Mouse (Mus musculus) hindbrain, embryonic 10.5 days (tissue): ENCODE results near the gene Poc5. TPM values are rescaled to one million over a fixed set of nuclear protein-coding genes. Genes with fewer than 3 reads are reported as not detected.

Experiments used
- DNase-seq: peaks from one replicate; pipeline ENCODE4 v3.0.0-alpha.2; 2017; ENCODE audit warnings: low spot score
- H3K27ac ChIP-seq: fragments of 300-500 bp; sonication (generic); 2 replicates; pipeline ENCODE4 v1.5.1; 2016; ENCODE audit warnings: mild to moderate bottlenecking, moderate library complexity
- H3K27me3 ChIP-seq: fragments of 300-500 bp; sonication (generic); 2 replicates; pipeline ENCODE4 v1.6.1; 2016; ENCODE audit warnings: mild to moderate bottlenecking; ENCODE audit not compliant: poor library complexity, insufficient read depth, severe bottlenecking
- H3K36me3 ChIP-seq: fragments of 300-500 bp; sonication (generic); 2 replicates; pipeline ENCODE4 v1.6.1; 2016; ENCODE audit warnings: mild to moderate bottlenecking, moderate library complexity
- H3K4me1 ChIP-seq: fragments of 300-500 bp; sonication (generic); replicated peaks from 2 replicates; pipeline ENCODE4 v1.6.1; 2016; ENCODE audit warnings: mild to moderate bottlenecking
- H3K4me3 ChIP-seq: fragments of 300-500 bp; sonication (generic); 2 replicates; pipeline ENCODE4 v1.5.1; 2016; ENCODE audit warnings: mild to moderate bottlenecking, moderate library complexity
- H3K9me3 ChIP-seq: fragments of 300-500 bp; sonication (generic); 2 replicates; pipeline ENCODE4 v1.6.1; 2016; ENCODE audit warnings: mild to moderate bottlenecking, moderate library complexity
- WGBS: fragments of 180-500 bp; shearing (Covaris S2); methylation state at CpG from one replicate; pipeline ENCODE4 v1.1.7; 2016; 5-methylcytosine and 5-hydroxymethylcytosine counted together
- polyA plus RNA-seq: library from polyadenylated mRNA; unstranded; fragments of >200 nt; fragmentation: Nextera tagmentation; extraction: Ambion mirVana; gene quantifications from 2 replicates; pipeline ENCODE4 v1.2.1, GENCODE M21; 2016

The Poc5 gene
- polyA plus RNA-seq: 17.3 and 18.8 TPM in 2 replicates

DNA sequence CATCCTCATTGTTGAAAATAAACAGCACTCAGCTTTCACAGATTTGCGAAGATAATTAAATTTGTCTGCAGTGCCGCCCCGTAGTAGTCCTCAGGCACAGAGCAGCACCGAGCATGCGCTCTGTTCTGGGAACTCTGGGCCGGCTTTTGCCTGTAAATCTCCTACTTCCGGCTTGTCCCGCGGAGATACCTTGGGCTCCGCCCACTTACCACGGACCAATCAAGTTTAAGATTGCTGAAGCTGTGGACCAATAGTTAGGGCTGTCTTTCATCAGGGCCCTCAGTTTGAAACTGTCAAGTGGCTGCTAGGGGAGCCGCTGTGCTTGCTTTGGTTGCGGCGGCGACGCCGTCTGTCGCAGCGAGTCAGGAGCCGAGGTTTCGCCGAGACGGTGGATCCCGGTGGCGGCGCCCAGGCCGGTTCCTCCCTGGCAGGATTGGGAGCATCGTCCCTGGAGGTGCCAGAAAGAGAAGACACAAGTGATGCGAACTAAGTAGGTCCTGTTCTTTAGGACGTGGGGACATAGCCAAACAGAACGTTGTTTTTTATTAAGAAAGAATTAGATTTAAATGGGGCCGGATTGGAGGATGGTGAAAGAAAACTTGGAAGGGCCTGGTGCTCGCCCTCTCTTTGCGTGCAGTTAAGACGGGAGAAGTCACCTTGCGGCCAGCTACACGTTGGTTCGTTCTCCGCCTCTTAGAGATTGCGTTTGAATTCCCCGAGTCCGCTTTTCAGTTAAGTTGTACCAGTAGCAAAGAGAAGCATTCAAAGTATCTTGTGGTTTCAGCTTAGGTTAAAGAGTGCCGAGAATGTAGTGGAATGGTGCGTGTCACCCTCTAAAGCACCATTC is at the start of gene Poc5:
Gene Poc5, plus strand, starts transcription at position 253 of the 847 bp plus-strand sequence.
- Histone ChIP-seq H3K36me3 (peaks cover 34% of the 10 kb centered on the region), H3K4me3 (peak within 1 kb of the TSS; percentile 84), H3K27me3 (no peaks in the 10 kb centered on the region), H3K9me3 (no peaks in the 10 kb centered on the region), H3K4me1 (peaks cover 12% of the 10 kb centered on the region), H3K27ac (peak within 1 kb of the TSS; percentile 90)
- WGBS: under 1% methylated on average over 44 of the region's 44 CpGs
- DNase-seq: peak; percentile 100

DNA sequence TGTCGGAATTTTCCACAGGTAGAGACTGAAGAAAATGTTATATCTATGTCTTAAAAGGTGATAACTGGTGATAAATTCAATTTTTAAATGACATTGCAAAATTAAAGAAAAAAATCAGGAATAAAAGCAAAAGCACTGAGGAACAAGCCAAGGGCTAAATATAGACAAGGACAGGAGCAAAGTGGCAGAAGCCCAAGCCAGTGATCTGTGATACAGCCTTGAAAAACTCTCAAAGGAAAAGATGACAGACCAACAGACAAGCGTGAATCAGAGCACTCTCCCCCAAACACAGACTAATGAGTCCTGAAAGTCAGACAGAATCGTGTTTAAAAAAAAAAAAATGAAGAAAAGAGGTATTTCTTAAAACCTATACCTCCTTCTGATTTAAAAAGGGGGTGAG is 46.6 kb upstream of the Poc5 start:
- WGBS: 79% methylated on average over 3 of the region's 3 CpGs
- H3K27me3 ChIP-seq: no peaks in the 10 kb centered on the region
- H3K27ac ChIP-seq: no peak overlapping the region
- H3K4me1 ChIP-seq: no peaks in the 10 kb centered on the region
- H3K4me3 ChIP-seq: no peak overlapping the region
- no peaks in the 10 kb centered on the region for H3K36me3 ChIP-seq
- no peaks in the 10 kb centered on the region for H3K9me3 ChIP-seq
- no peak for DNase-seq

DNA sequence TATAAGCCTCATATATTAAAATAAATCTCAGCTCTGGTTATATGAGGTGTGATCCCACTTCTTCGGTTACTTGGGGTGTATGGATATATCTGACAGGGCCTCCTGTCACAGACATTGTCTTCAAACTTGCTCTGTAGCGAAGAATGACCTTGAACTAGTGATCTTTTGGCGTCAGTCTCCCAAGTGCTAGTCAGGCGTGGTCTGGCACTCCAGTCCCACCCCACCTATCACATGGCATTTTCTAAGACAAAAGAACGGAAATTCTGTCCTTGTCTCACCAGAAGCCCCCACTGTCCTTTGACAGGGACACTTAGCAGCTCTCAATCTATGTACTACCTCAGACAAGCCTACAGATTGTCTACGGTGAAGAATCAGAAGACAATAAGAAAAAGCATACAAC is 43.3 kb upstream of the Poc5 start:
- Histone ChIP-seq H3K4me1 (peaks cover 5% of the 10 kb centered on the region; the same call in 1 of the 2 replicates), H3K9me3 (no peaks in the 10 kb centered on the region), H3K4me3 (no peak overlapping the region), H3K27me3 (no peaks in the 10 kb centered on the region), H3K36me3 (no peaks in the 10 kb centered on the region), H3K27ac (no peak overlapping the region)
- 87% methylated on average over 6 of the region's 6 CpGs for WGBS
- DNase-seq: no peak

DNA sequence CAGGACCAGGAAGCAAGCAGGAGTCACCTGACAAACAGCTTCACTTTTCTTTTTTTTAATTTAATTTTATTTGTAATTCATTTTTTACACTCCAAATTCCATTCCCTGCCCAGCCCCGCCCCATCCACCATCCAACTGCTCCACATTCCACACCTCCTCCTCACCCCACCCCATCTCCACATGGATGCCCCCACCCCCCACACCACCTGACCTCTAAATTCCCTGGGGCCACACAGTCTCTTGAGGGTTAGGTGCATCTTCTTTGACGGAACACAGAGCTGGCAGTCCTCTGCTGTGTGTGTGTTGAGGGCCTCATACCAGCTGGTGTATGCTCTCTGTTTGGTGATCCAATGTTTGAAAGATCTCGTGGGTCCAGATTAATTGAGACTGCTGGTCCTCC is 41.5 kb upstream of the Poc5 start:
- H3K36me3 ChIP-seq: no peaks in the 10 kb centered on the region
- no peaks in the 10 kb centered on the region for H3K9me3 ChIP-seq
- no peak overlapping the region for H3K27ac ChIP-seq
- DNase-seq: no peak
- peaks cover 5% of the 10 kb centered on the region; the same call in 1 of the 2 replicates for H3K4me1 ChIP-seq
- H3K27me3 ChIP-seq: no peaks in the 10 kb centered on the region
- no peak overlapping the region for H3K4me3 ChIP-seq
- 43% methylated on average over 3 of the region's 3 CpGs for WGBS

DNA sequence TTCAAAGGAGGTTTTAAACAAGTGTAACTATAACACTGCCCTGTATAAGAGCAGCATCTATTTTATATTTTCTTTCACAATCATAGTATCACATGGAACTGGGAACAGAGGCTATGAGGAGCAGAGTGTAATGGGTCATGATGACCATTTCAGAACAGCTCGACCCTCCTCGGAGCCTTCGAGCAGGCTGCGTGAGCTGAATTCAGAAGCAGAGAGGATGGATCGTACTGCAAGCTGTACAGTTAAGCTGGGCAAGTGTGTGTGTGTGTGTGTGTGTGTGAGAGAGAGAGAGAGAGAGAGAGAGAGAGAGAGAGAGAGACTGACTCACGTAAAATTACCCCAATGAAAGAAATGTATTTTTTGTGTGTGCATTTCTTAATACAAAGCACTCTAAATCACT is 37.9 kb upstream of the Poc5 start:
- WGBS: 93% methylated on average over 6 of the region's 6 CpGs
- Histone ChIP-seq H3K4me3 (no peak overlapping the region), H3K9me3 (no peaks in the 10 kb centered on the region), H3K27ac (no peak overlapping the region), H3K27me3 (no peaks in the 10 kb centered on the region), H3K4me1 (peaks cover 5% of the 10 kb centered on the region; the same call in 1 of the 2 replicates), H3K36me3 (no peaks in the 10 kb centered on the region)
- DNase-seq: no peak

DNA sequence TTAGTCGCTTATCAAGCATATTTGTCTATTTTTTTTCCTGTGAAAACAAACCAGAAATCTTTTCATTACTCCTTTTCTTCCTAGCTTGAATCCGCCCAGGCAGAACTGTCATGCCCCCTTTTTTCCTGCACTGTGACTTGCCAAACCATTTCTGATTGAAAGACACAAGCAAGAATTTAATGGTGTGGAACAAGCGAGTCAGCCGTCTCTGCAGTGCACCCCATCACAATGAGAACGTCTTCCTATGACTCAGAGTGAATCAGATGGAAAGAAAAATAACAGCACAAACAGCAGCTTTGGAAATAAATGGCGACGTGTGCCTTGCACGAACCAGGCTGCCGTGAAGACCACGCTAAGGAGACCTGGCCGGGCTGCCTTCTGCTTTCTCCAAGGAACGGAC is 36.8 kb upstream of the Poc5 start:
- H3K36me3 ChIP-seq: no peaks in the 10 kb centered on the region
- H3K27me3 ChIP-seq: no peaks in the 10 kb centered on the region
- DNase-seq: no peak
- H3K9me3 ChIP-seq: no peaks in the 10 kb centered on the region
- H3K27ac ChIP-seq: no peak overlapping the region
- 69% methylated on average over 12 of the region's 12 CpGs for WGBS
- H3K4me1 ChIP-seq: peaks cover 5% of the 10 kb centered on the region; the same call in 1 of the 2 replicates
- no peak overlapping the region for H3K4me3 ChIP-seq

DNA sequence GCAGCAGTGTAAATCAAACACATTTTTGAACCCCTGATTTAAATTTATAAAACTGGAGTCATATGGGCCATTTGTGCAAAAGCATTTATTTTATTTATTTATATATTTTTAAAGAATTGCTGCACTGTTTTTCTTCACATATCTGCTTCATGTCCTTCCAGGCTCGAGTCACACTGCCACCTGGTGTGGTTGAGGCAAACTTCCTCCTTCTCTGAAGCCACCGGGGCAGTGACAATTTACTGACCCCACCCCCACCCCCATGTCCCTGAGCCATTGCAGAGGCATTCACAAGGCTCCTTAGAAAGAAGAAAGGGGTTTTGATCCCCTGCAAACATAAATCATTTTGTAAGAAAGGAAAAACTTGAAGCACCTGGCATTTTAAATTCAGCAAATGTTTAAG is 12.6 kb upstream of the Poc5 start:
- H3K4me1 ChIP-seq: no peaks in the 10 kb centered on the region
- DNase-seq: no peak
- no peak overlapping the region for H3K27ac ChIP-seq
- H3K9me3 ChIP-seq: no peaks in the 10 kb centered on the region
- no peaks in the 10 kb centered on the region for H3K27me3 ChIP-seq
- no peak overlapping the region for H3K4me3 ChIP-seq
- H3K36me3 ChIP-seq: no peaks in the 10 kb centered on the region
- WGBS: 11% methylated on average over 2 of the region's 2 CpGs

DNA sequence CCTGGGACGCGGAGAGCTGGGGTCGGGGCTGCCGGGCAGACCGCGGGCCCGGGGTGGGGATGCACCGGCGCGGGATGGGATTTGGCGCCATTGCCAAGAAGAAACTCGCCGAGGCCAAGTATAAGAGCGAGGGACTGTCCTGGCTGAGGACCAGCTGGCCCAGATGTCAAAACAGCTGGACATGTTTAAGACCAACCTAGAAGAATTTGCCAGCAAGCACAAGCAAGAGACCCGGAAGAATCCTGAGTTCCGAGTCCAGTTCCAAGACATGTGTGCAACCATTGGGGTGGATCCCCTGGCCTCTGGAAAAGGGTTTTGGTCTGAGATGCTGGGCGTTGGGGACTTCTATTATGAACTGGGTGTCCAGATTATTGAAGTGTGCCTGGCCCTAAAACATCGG is 11.2 kb upstream of the Poc5 start:
- Histone ChIP-seq H3K36me3 (no peaks in the 10 kb centered on the region), H3K9me3 (no peaks in the 10 kb centered on the region), H3K27ac (no peak overlapping the region), H3K4me3 (no peak overlapping the region), H3K4me1 (no peaks in the 10 kb centered on the region), H3K27me3 (no peaks in the 10 kb centered on the region)
- no peak for DNase-seq
- WGBS: 92% methylated on average over 18 of the region's 18 CpGs

DNA sequence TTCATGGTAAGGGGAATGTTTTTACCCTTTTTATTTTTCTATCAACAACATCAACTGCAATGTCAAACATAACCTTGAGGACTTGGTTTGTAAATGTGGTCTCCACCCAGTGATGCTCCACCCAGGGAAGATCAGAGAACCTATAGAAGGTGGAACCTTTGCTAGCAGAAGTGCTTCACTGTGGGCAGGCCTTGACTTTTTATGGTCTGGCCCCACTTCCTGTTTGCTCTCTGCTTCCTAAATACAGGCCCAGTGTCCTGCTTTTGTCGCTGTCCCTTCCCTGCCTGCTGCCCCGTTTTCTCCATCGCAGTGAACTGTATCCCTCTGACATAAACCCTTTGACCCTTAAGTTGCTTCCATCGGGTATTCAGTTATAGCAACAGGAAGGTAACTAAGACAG is 10.2 kb upstream of the Poc5 start:
- no peak for DNase-seq
- H3K9me3 ChIP-seq: no peaks in the 10 kb centered on the region
- no peak overlapping the region for H3K4me3 ChIP-seq
- WGBS: 76% methylated on average over 4 of the region's 4 CpGs
- no peaks in the 10 kb centered on the region for H3K36me3 ChIP-seq
- H3K27me3 ChIP-seq: no peaks in the 10 kb centered on the region
- H3K4me1 ChIP-seq: no peaks in the 10 kb centered on the region
- no peak overlapping the region for H3K27ac ChIP-seq

DNA sequence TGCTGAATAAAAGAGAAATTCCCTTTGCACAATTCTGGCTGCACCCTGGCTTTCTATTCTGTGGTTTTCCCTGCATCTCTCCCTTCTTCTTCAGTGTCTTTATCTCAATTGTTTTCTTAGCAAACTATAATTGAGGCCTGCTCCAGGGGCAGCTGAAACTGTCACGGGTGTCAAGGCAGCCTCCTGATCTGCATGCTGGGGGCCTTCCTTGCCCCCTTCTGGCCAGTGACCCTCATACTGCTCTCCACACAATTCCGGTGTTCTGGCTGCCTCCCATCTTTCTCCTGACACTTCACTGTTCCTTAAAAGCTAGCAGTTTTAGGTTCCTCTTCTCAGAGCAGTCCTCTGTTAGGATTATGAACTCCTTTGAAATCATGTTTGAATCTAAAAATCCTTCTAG is 1.2 kb downstream of the Poc5 start:
- DNase-seq: no peak
- no peak overlapping the region for H3K27ac ChIP-seq
- peaks cover 12% of the 10 kb centered on the region for H3K4me1 ChIP-seq
- no peaks in the 10 kb centered on the region for H3K27me3 ChIP-seq
- H3K9me3 ChIP-seq: no peaks in the 10 kb centered on the region
- 21% methylated on average over 2 of the region's 2 CpGs for WGBS
- H3K36me3 ChIP-seq: peaks cover 43% of the 10 kb centered on the region
- peak overlapping the region; percentile 84 for H3K4me3 ChIP-seq

DNA sequence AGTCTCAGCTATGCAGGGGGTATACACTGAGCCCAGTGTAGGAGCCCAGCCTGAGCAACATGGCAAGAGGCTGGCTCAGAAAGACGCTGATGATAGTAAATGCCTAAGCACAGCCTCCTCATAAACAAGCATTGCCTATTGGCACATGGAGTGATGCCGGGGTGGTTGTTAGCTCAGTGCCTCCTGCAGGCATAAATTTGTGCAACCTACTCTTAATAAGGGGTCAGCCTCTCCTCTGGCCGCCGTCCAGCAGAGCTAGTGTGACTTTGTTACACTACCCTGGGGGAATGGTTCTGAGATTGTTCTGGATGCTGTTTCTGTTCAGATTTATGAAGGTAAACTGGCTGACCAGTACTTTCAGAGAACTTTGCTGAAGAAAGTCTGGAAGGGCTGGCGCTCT is 13.2 kb downstream of the Poc5 start:
- H3K27ac ChIP-seq: no peak overlapping the region
- 95% methylated on average over 5 of the region's 5 CpGs for whole genome bisulfite sequencing
- peaks cover 98% of the 10 kb centered on the region for H3K36me3 ChIP-seq
- H3K27me3 ChIP-seq: no peaks in the 10 kb centered on the region
- DNase-seq: no peak
- H3K9me3 ChIP-seq: no peaks in the 10 kb centered on the region
- no peak overlapping the region for H3K4me3 ChIP-seq
- no peaks in the 10 kb centered on the region for H3K4me1 ChIP-seq

DNA sequence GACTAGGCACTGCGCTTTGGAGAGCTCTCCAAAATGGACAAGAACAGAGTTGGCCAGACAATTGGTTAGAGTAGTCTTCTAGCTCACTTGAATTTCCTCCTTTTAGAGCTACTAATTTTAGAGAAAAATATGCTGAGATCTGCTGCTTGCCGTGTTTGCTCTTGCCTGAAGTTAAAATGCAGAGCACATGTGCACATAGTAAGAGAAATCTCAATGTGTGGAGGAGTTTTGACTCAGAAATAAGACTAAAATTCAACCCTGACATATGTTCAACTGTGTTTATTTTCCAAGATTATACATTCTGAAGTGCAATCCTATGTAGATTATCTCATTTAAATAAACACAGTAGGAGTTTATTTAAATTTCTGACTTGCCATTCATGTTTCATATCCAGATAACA is 17.4 kb downstream of the Poc5 start:
- no peaks in the 10 kb centered on the region for H3K9me3 ChIP-seq
- WGBS: 95% methylated on average over 2 of the region's 2 CpGs
- H3K4me3 ChIP-seq: no peak overlapping the region
- no peak for DNase-seq
- 0 out of 2 replicates have a peak, but pooled peaks cover 3% of the 10 kb centered on the region for H3K4me1 ChIP-seq
- H3K27ac ChIP-seq: no peak overlapping the region
- peaks cover 93% of the 10 kb centered on the region for H3K36me3 ChIP-seq
- H3K27me3 ChIP-seq: no peaks in the 10 kb centered on the region

DNA sequence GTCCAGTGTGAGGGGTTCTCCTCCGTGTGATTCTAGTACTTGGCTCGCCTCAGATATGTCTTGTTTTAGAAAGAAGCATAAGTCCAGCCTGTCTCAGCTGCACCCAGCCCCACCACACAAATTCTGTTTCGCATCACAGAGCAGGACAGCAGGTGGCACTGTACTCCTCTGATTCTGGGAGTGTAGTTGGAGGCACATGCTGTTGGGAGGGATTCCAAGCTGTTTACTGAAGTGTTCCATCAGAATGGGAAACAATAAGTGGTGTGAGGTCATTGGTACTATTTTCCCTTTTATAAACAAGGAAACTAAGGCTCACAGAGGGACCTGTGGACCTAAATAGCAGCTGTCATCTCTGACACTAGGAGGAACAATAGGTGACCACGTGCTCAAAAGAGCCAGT is 18.9 kb downstream of the Poc5 start:
- Histone ChIP-seq H3K36me3 (peaks cover 91% of the 10 kb centered on the region), H3K27ac (no peak overlapping the region), H3K4me1 (0 out of 2 replicates have a peak, but pooled peaks cover 3% of the 10 kb centered on the region), H3K4me3 (no peak overlapping the region), H3K27me3 (no peaks in the 10 kb centered on the region), H3K9me3 (no peaks in the 10 kb centered on the region)
- peak; percentile 37 for DNase-seq
- 63% methylated on average over 4 of the region's 4 CpGs for WGBS
